Mouse (Mus musculus) limb, embryonic 10.5 days (tissue): Measurements from ENCODE around the gene H2-T3. TPM values are rescaled to one million over a fixed set of nuclear protein-coding genes. Genes with fewer than 3 reads are reported as not detected.
"Not testable (repeated sequence)": the region's sequence is repeated elsewhere in the genome, so short reads cannot be mapped to it uniquely, and the experiment has no call there.

Experiments
- DNase-seq: peaks from one replicate; pipeline ENCODE4 v3.0.0-alpha.2; 2017; ENCODE audit warnings: low spot score
- H3K27ac ChIP-seq: fragments of 300-500 bp; sonication (generic); 2 replicates; pipeline ENCODE4 v1.5.1; 2016; ENCODE audit warnings: mild to moderate bottlenecking
- H3K27me3 ChIP-seq: fragments of 300-500 bp; sonication (generic); 2 replicates; pipeline ENCODE4 v1.6.1; 2016; ENCODE audit warnings: low read depth, mild to moderate bottlenecking; ENCODE audit not compliant: poor library complexity, severe bottlenecking
- H3K36me3 ChIP-seq: fragments of 300-500 bp; sonication (generic); 2 replicates; pipeline ENCODE4 v1.6.1; 2016; ENCODE audit warnings: mild to moderate bottlenecking, moderate library complexity
- H3K4me1 ChIP-seq: fragments of 300-500 bp; sonication (generic); 2 replicates; pipeline ENCODE4 v1.6.1; 2016
- H3K4me3 ChIP-seq: fragments of 300-500 bp; sonication (generic); 2 replicates; pipeline ENCODE4 v1.5.1; 2016; ENCODE audit warnings: mild to moderate bottlenecking, moderate library complexity
- H3K9me3 ChIP-seq: fragments of 300-500 bp; sonication (generic); replicated peaks from 2 replicates; pipeline ENCODE4 v1.6.1; 2016; ENCODE audit warnings: mild to moderate bottlenecking
- WGBS: fragments of 180-500 bp; shearing (Covaris S2); methylation state at CpG from one replicate; pipeline ENCODE4 v1.1.7; 2016; 5-methylcytosine and 5-hydroxymethylcytosine counted together
- polyA plus RNA-seq: library from polyadenylated mRNA; unstranded; fragments of >200 nt; fragmentation: Nextera tagmentation; extraction: Ambion mirVana; gene quantifications from 2 replicates; pipeline ENCODE4 v1.2.1, GENCODE M21; 2016

The H2-T3 gene
- polyA plus RNA-seq, 1 experiment from 2014 or later, result not detected

DNA sequence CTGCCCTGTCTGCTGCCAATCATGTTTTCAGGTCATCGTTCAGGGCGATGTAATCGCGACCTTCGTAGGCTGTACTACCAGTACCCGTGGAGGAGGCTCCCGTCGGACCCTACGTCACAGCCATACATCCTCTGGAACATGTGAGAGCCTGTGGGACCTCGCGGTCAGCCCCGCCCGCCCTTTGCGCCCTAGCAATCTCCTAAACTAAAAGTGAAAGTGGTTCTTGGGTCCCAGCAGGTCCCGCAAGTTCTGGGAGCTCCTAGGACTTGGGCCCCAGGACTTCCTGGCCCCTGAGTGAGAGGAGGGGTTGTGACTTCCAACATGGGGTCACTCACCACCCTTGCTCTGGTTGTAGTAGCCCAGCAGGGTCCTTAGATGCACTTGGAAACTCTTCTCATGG is 15.4 kb upstream of the H2-T3 start:
- Histone ChIP-seq H3K27me3 (peaks cover 91% of the 10 kb centered on the region), H3K36me3 (no peaks in the 10 kb centered on the region), H3K27ac (no peak overlapping the region), H3K4me1 (peaks cover 11% of the 10 kb centered on the region), H3K4me3 (peak overlapping the region; percentile 43), H3K9me3 (no peaks in the 10 kb centered on the region)
- DNase-seq, result no peak
- 1% methylated on average over 15 of the region's 15 CpGs for WGBS

GRCm38 (mm10) chr17:36201851-36202250 is 11.8 kb upstream of the H2-T3 start:
- peaks cover 88% of the 10 kb centered on the region for H3K27me3 ChIP-seq
- H3K4me3 ChIP-seq, result no peak overlapping the region
- no peaks in the 10 kb centered on the region for H3K9me3 ChIP-seq
- no peak overlapping the region for H3K27ac ChIP-seq
- WGBS, result 89% methylated on average over 2 of the region's 2 CpGs
- H3K4me1 ChIP-seq, result peaks cover 11% of the 10 kb centered on the region
- no peaks in the 10 kb centered on the region for H3K36me3 ChIP-seq
- no peak for DNase-seq

- 12% methylated on average over 5 of the region's 5 CpGs for WGBS
- Histone ChIP-seq H3K27ac (no peak overlapping the region), H3K4me3 (no peak overlapping the region), H3K36me3 (no peaks in the 10 kb centered on the region), H3K4me1 (no peaks in the 10 kb centered on the region), H3K27me3 (peaks cover 72% of the 10 kb centered on the region), H3K9me3 (no peaks in the 10 kb centered on the region)
- peak; percentile 44 for DNase-seq
Observed at GRCm38 (mm10) chr17:36198317-36198716, 8.2 kb upstream of the H2-T3 start.

DNA sequence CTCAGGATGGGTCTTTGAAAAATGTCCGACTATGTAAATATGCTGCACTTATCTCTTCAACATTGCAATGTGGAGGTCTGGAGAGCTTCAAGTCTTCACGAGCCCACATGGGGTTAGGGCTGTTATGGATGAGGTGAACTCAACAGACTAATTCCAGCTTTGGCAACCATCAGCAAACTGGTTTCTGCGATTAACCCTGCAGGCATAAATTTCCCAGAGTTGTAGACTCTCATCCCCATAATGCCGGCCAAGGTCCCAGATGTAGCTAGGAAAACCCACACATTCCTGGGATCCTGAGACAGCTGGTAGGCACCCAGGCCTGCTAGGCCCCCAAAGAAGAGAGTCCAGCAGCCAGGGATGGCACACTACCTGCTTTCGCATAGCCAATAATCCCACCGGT is 4.4 kb upstream of the H2-T3 start:
- WGBS, result 87% methylated on average over 6 of the region's 6 CpGs
- H3K4me1 ChIP-seq, result no peaks in the 10 kb centered on the region
- H3K4me3 ChIP-seq, result no peak overlapping the region
- DNase-seq, result no peak
- H3K27me3 ChIP-seq, result peaks cover 81% of the 10 kb centered on the region
- no peaks in the 10 kb centered on the region for H3K36me3 ChIP-seq
- no peak overlapping the region for H3K27ac ChIP-seq
- H3K9me3 ChIP-seq, result no peaks in the 10 kb centered on the region

GRCm38 (mm10) chr17:36193546-36194141 is 3.6 kb upstream of the H2-T3 start:
- Histone ChIP-seq H3K27ac (no peak overlapping the region), H3K36me3 (no peaks in the 10 kb centered on the region), H3K4me3 (no peak overlapping the region), H3K4me1 (no peaks in the 10 kb centered on the region), H3K9me3 (no peaks in the 10 kb centered on the region), H3K27me3 (peaks cover 81% of the 10 kb centered on the region)
- DNase-seq, result peak; percentile 89
- 36% methylated on average over 8 of the region's 8 CpGs for WGBS

GRCm38 (mm10) chr17:36192371-36192770 is 2.3 kb upstream of the H2-T3 start:
- peaks cover 82% of the 10 kb centered on the region for H3K27me3 ChIP-seq
- no peak overlapping the region for H3K27ac ChIP-seq
- no peaks in the 10 kb centered on the region for H3K9me3 ChIP-seq
- WGBS, result 64% methylated on average over 2 of the region's 2 CpGs
- no peaks in the 10 kb centered on the region for H3K4me1 ChIP-seq
- no peak overlapping the region for H3K4me3 ChIP-seq
- DNase-seq, result no peak
- no peaks in the 10 kb centered on the region for H3K36me3 ChIP-seq

DNA sequence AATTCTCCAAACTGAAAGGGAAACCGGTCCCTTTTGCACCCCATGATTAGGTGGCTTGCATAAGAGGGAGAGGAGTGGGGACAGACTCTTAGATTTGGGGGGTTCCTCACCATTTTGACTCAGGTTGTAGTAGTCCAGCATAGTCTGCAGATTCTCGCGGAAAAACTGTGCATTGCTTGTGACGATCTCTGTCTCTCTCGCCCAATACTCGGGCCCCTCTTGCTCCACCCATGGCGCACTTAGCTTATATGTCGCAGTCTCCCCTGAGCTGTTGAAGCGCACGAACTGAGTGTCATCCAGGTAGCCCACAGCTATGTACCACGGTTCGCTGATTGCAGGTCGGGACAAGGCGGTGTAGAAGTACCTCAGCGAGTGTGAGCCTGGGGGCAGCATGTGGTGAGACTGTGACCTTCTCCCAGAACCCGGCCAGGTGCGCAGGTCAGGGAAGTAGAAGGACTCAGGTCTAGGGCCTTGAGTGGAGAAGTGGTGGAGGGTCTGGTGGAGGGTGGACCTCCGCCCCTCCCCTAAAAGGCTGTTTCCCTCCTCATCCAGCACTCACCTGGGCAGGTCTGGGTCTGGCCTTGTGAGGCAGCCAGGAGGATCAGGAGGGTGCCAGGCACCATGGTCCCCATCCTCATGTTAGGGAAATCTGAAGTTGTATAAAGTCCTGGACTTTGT is 457 bp downstream of the H2-T3 start:
- Histone ChIP-seq H3K36me3 (no peaks in the 10 kb centered on the region), H3K27ac (no peak overlapping the region), H3K4me3 (no peak overlapping the region), H3K27me3 (peaks cover 87% of the 10 kb centered on the region), H3K9me3 (no peaks in the 10 kb centered on the region), H3K4me1 (no peaks in the 10 kb centered on the region)
- DNase-seq, result no peak
- WGBS, result 36% methylated on average over 18 of the region's 18 CpGs

DNA sequence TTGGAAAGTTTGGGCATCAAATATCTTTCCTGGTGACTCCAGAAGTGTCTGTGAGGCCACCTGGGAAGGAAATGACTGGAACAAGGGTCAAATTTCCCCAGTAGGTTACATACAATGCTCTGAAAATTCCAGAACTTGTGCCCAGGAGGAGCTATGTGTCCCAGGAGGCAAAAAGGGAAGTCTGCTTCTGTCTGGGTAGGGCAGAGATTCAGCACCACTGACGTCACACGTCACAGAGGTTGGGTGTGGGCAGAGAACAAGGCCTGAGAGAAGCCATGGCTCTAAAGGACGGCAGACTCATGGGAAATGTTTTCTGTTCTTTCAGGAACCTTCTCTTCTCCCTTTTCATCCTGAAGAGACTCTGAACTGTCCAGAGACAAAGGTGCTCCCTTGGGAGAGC is 2.5 kb downstream of the H2-T3 start:
- Histone ChIP-seq H3K36me3 (no peaks in the 10 kb centered on the region), H3K4me3 (no peak overlapping the region), H3K27ac (no peak overlapping the region), H3K4me1 (no peaks in the 10 kb centered on the region), H3K9me3 (no peaks in the 10 kb centered on the region), H3K27me3 (peaks cover 83% of the 10 kb centered on the region)
- WGBS, result 58% methylated on average over 3 of the region's 3 CpGs
- no peak for DNase-seq

DNA sequence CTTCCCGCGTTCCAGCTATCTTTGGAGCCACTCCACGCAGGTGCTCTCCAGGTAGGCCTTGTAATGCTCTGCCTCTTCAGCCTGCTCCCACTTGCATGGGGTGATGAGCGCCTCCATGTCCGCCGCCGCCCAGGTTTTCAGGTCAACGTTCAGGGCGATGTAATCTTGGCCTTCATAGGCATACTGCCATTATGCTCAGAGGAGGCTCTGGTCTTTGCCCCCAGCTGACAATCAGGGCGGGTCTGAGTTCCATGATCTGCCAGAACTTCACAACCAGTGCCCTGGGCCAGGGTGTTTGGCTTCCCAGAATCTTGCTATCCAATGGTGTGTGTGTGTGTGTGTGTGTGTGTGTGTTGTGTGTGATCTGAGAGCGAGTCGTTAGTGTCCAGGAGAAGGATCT is 7.9 kb downstream of the H2-T3 start:
- Histone ChIP-seq H3K4me3 (no peak overlapping the region), H3K36me3 (no peaks in the 10 kb centered on the region), H3K27ac (no peak overlapping the region), H3K27me3 (peaks cover 74% of the 10 kb centered on the region), H3K4me1 (peaks cover 3% of the 10 kb centered on the region; the same call in 1 of the 2 replicates), H3K9me3 (no peaks in the 10 kb centered on the region)
- 68% methylated on average over 12 of the region's 12 CpGs for WGBS
- no peak for DNase-seq

DNA sequence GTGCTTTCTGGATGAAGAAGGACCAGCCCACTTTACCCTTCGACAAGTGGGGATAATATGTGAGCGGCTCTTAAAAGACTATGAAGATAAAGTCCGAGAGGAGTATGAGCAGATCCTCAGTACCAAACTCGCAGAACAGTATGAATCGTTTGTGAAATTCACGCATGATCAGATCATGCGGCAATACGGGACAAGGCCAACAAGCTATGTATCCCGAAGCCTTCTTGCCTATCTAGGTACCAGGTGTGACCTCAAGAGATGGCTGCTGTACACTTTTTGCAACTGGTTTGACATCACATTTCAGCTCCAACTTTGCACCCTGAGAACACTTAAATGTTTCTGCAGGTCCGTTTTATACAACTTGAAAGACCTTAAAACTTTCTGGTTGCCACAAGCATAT is 10.6 kb downstream of the H2-T3 start:
- H3K4me1 ChIP-seq, H3K9me3 ChIP-seq, H3K27ac ChIP-seq, H3K36me3 ChIP-seq, DNase-seq: not testable (repeated sequence)
- Histone ChIP-seq H3K4me3 (peak overlapping the region; percentile 46), H3K27me3 (peaks cover 59% of the 10 kb centered on the region)
- WGBS, result 13% methylated on average over 10 of the region's 10 CpGs

GRCm38 (mm10) chr17:36178938-36179337 is 11.1 kb downstream of the H2-T3 start:
- peak; percentile 68 for DNase-seq
- not testable (repeated sequence) for H3K9me3 ChIP-seq

DNA sequence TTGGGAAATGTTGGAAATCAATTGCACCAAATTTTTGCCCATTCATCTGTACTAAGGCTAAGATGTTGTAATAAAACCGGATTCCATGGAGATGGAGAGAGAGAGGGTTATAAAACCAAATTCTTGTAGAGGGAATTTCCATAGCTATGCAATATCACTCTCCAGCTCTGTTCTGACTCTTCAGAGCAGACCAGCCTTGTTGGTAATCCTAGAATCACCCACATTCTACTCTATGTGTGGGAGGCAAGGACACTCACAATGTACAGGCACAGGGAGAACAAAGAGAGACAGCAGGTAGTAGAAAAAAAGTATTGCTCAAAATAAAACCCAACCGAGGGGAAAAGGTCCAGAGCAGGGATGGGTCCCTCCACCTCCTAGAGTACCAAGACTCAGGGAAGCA is 14.0 kb downstream of the H2-T3 start:
- H3K4me1 ChIP-seq, DNase-seq, H3K27ac ChIP-seq, H3K36me3 ChIP-seq, H3K9me3 ChIP-seq, H3K4me3 ChIP-seq: not testable (repeated sequence)
- no CpG with 5 or more reads among the region's 2 CpGs for WGBS
- H3K27me3 ChIP-seq, result peaks cover 42% of the 10 kb centered on the region

More at GRCm38 (mm10) chr17:36178938-36179337, 11.1 kb downstream of the H2-T3 start:
- H3K36me3 ChIP-seq, H3K27ac ChIP-seq, H3K4me1 ChIP-seq: not testable (repeated sequence)
- WGBS, result under 1% methylated on average over 40 of the region's 40 CpGs
- Histone ChIP-seq H3K27me3 (peaks cover 55% of the 10 kb centered on the region), H3K4me3 (peak overlapping the region; percentile 46)

DNA sequence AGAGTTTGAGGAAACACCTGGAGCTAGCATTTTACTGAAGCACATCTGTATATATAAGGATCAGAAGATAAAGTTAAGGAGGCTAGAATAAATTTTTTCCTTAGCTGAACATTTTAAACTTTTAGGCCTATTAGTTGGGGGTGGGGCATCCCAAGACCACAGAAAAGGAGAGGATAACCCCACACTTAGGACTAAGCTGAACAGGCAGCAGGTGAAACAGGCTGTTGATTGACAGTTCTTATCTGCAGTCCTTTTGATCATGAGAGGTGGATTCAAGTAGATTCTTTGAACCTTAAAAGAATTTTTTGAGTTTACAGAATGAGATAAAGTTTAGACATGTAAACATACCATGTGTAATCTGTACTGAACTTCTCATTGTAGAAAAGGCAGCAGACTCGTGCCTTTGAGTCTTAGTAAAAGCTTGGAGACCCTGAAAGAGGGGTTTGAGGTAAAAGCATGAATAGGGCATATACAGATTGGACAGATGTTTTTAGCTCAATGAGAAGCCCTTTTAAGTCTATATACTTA is 19.7 kb downstream of the H2-T3 start:
- WGBS, result 56% methylated on average over 1 of the region's 1 CpGs
- peak; percentile 2 for DNase-seq
- H3K36me3 ChIP-seq, result no peaks in the 10 kb centered on the region
- H3K4me1 ChIP-seq, result 0 out of 2 replicates have a peak, but pooled peaks cover 8% of the 10 kb centered on the region
- H3K4me3 ChIP-seq, result no peak overlapping the region
- H3K27ac ChIP-seq, result no peak overlapping the region
- peaks cover 64% of the 10 kb centered on the region for H3K27me3 ChIP-seq
- no peaks in the 10 kb centered on the region for H3K9me3 ChIP-seq
